Mouse (Mus musculus): ENCODE measurements at regions not wholly inside any gene's neighbourhood (a gene's known extent, or its start where the extent isn't known, plus 50 kb on each side); places are given as distances from the start of the nearest gene placed in this dataset.

DNA sequence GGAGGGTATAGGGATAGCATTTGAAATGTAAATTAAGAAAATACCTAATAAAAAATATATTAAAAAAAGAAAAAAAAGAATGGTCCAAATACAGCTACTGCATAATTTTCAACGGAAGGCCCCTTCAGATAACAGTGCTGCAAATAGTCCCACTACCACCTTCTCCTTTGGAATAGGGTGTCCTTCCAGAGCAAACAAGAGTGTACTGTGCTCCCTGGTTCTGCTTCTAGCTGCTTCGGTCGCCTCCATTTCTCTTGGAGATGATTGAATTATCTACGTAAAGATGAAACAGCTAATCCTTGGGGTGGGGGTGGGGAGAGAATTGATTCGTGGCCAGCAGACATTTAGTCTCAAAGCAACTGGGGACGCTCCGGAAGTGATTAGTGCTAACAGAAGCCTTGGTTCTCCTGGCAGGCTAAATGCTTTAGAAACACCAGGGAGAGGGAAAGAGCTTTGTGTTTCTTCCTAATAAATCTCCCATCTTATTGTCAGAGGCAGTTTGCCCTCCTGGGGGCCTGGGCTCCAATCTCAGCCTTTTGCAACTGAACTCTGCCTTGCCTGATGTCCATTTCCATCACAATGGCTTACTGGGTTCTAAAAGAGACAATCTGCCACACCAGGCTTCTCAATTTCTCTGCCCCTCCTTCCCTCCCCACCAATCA, 184.5 kb upstream of the Tbl1xr1 start:
- no peak for DNase-seq

DNA sequence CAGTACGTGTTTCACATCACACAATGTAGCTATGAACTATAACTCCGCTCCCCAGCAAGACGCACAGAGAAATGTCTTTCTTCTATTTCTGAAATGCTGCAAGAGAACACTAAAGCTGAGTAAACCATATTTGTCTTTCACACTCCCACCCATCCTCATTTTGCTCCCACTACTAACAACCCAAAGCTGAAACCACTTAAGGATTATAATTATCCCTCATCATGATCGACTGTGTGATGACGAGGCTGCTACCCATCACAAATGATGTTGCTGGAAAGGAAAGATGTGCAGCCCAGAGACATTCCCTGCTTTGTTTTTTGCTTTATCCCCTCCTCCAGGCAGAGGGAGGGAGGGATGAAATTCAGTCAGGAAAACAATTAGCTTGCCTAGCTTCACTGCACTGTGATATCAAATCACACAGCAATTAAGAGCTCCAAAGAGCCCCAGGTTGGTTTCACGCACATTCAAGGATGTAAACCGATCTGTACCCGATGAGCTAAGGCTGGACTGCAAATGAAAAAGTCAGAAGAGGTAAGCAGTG, 183.5 kb upstream of the Tbl1xr1 start:
- DNase-seq: no peak

- DNase-seq: no peak
These were observed 180.9 kb upstream of the Tbl1xr1 start for GRCm38 (mm10) chr3:21895551-21895950.

DNA sequence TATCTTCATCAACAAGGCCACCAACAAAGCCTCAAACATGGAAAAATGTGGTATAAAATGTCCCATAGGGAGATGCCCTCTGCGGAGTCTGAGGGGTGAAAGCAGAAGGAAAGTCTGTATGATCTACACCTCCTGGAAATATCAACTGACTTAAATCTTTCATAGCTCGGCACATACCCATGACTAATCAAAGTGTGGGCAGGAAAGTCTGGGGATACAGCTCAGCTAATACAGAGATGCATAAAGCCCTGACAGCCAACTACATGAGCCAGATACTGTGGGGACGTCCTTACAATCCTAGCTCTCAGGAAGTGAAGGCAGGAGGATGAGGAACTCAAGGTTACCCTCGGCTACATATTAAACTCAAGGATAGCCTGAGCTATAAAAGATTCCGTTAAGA, 178.2 kb upstream of the Tbl1xr1 start:
- DNase-seq: no peak

- DNase-seq: no peak
These were observed 170.9 kb upstream of the Tbl1xr1 start for GRCm38 (mm10) chr3:21905384-21906073.

- no peak for DNase-seq
These were observed 167.6 kb upstream of the Tbl1xr1 start for GRCm38 (mm10) chr3:21908828-21909227.

DNA sequence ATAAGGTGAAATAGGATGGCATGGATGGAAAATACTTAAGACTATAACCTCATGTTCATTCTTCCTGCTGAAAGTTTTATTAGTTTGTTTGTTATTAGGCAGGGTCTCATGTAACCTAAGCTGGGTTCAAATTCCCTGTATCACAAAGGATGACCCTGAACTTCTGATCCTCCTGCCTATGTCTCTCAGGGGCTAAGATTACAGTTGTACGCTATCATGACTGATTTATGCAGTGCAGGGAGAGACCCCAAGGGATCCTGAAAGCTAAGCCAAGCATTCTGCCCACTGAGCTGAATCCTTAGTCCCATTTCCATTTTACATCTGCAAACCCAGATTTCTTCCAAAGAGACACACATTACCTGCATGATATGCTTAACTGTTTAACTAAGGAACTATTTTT, 166.4 kb upstream of the Tbl1xr1 start:
- no peak for DNase-seq

DNA sequence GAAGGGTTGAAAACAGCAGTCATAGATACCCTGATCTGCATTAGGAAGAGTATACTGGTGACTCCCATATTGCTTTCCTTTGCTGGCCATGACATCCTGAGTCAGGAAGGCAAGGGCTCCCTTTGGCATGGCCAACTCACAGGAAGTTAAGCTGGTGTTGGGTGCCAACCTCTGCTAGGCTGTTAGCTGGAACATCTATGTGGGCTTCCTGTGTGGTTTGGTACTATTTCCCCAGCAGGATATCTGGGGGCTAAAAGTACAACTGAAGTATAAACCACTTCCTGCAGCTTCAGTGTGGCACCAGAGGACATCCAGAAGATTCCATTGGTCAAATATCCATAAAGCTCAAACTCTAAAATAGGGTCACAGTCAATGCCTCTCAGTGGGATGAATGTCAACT, 165.4 kb upstream of the Tbl1xr1 start:
- DNase-seq: no peak

- no peak for DNase-seq
These were observed 159.1 kb upstream of the Tbl1xr1 start for GRCm38 (mm10) chr3:21917228-21917910.

- DNase-seq: no peak
These were observed 158.0 kb upstream of the Tbl1xr1 start for GRCm38 (mm10) chr3:21918431-21918830.

DNA sequence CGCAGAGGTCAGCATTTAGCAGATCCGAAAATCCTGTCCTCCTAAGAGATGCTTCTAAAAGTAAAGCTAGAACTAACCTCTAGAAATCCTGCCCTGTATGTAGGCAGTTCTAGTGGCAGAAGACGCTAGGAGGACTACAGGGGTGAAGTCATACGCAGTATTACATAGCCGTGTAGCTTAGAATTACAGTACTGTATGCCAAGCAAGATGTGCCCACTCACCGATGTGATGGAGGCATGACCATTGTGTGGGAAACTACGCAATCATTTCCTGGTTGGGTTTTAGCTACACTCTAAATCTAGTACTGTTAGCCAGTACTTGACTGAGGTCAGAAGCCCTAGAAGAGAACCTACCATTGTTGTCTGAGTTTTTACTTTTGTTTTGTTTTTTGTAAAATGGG, 156.5 kb upstream of the Tbl1xr1 start:
- no peak for DNase-seq

GRCm38 (mm10) chr3:21931951-21932350, 144.5 kb upstream of the Tbl1xr1 start:
- no peak for DNase-seq

GRCm38 (mm10) chr3:21932696-21933095, 143.8 kb upstream of the Tbl1xr1 start:
- DNase-seq: peak; percentile 5

DNA sequence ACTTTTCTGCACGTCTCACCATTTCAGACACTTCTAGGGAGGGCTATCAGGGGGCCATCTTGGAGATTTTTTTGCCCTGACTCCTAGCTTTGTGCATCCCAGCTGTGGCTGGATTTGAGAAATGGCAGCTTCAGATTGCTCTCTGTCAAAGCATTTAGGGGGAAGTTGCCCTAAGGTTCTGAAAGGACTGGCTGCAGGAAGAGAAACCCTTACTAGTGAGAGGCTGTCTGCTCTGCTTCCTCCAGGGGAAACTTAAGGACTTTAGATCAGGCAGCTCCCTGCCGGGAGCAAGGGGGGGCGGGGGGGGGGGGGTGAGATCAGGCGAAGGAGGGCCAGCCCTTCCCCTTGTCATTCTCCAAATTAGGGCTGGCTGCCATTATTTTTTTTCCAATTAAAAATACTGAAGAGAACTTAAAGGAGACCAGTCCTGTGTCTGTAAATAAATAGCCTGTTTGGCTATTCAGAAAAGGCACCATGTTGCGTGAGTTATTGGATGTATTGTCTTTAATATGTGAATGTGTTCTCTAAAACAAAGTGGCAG, 141.7 kb upstream of the Tbl1xr1 start:
- DNase-seq: peak; percentile 29

GRCm38 (mm10) chr3:21935571-21936261, 140.7 kb upstream of the Tbl1xr1 start:
- peak; percentile 93 for DNase-seq

GRCm38 (mm10) chr3:21936262-21936603, 140.2 kb upstream of the Tbl1xr1 start:
- DNase-seq: no peak

GRCm38 (mm10) chr3:21936616-21937015, 139.8 kb upstream of the Tbl1xr1 start:
- DNase-seq: peak; percentile 58

GRCm38 (mm10) chr3:21937281-21938035, 139.0 kb upstream of the Tbl1xr1 start:
- peak; percentile 16 for DNase-seq

- peak; percentile 76 for DNase-seq
These were observed 138.2 kb upstream of the Tbl1xr1 start for GRCm38 (mm10) chr3:21938071-21938848.

GRCm38 (mm10) chr3:21939738-21940137, 136.7 kb upstream of the Tbl1xr1 start:
- DNase-seq: no peak

DNA sequence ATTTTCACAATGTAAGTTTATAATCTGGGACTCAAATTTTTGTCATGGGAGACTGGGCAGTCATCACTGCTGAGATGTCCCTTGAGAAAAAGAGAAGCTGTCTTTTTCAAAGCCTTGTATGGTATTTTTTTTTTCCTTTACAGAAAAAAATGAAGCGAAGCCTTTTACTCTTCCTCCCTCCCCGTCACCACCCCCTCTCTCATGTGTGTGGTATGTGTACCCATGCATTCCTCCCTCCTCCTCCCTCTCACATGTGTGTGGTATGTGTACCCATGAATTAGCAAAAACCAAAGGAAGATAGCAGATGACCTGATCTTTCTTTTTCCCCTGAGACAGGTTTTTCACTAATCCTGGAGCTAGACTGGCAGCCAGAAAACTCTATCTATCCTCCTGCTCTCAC, 134.9 kb upstream of the Tbl1xr1 start:
- DNase-seq: no peak

All from cerebellum, adult 9-11 months (tissue).